Comparison of ENCODE assay signal across 22 mouse cellular contexts in genomic region chr1:55108473-55108872, GRCm38 (mm10). TPM values are rescaled to one million over a fixed set of nuclear protein-coding genes. Genes with fewer than 3 reads are reported as not detected.
DNase-seq lines count a peak whose midpoint lies in the region; ATAC-seq and TF ChIP-seq lines count a peak whose summit lies in the region.
"Had no signal": no experiment of that assay in that cellular context is flagged by ENCODE, and none has a peak within 500 bp of the region (broad histone marks: within the 10 kb centered on the region; RNA-seq: fewer than 3 reads in every experiment).

No protein-coding gene starts in this region.

- TF ChIP-seq CTCF in brain, embryonic 14.5 days (IDR thresholded peaks at IDR 0.05; ENCODE audit: borderline replicate concordance, extremely low read depth, insufficient read depth, insufficient read length), result no peak
- TF ChIP-seq CTCF in stomach, postnatal 0 days (IDR thresholded peaks at IDR 0.05; ENCODE audit: low read depth), result no peak

- no peak for ATAC-seq in limb, embryonic 11.5 days (ENCODE audit: insufficient number of reproducible peaks, low FRiP score, low TSS enrichment, low read depth)
- ATAC-seq in stomach, postnatal 0 days (ENCODE audit: low FRiP score, low TSS enrichment), result 0 out of 2 replicates have a peak, but pooled peaks have one; percentile 40
- no peak for ATAC-seq in forebrain, embryonic 13.5 days
- ATAC-seq: forebrain, embryonic 14.5 days; intestine, embryonic 16.5 days; Patski had no signal

- H3K27me3 ChIP-seq in limb, embryonic 11.5 days (ENCODE audit: control insufficient read depth, insufficient read depth, low read length), result no peaks in the 10 kb centered on the region
- H3K27me3 ChIP-seq in limb, embryonic 10.5 days (ENCODE audit: low read depth, poor library complexity, severe bottlenecking), result no peaks in the 10 kb centered on the region
- no peaks in the 10 kb centered on the region for H3K27me3 ChIP-seq in stomach, postnatal 0 days (ENCODE audit: control insufficient read depth, insufficient read depth, low read length)
- no peaks in the 10 kb centered on the region for H3K27me3 ChIP-seq in forebrain, embryonic 13.5 days
- H3K27me3 ChIP-seq: CH12.LX; embryonic facial prominence, embryonic 12.5 days; heart, embryonic 13.5 days; hindbrain, embryonic 15.5 days; Patski had no signal

- H3K36me3 ChIP-seq in limb, embryonic 11.5 days (ENCODE audit: control insufficient read depth, insufficient read depth, low read length), result no peaks in the 10 kb centered on the region; the same call in 1 of the 2 replicates
- H3K36me3 ChIP-seq in limb, embryonic 10.5 days, result no peaks in the 10 kb centered on the region
- no peaks in the 10 kb centered on the region for H3K36me3 ChIP-seq in stomach, postnatal 0 days (ENCODE audit: control insufficient read depth, insufficient read depth, low read length)
- H3K36me3 ChIP-seq in forebrain, embryonic 13.5 days (ENCODE audit: poor library complexity, severe bottlenecking), result no peaks in the 10 kb centered on the region
- H3K36me3 ChIP-seq: embryonic facial prominence, embryonic 12.5 days; heart, embryonic 13.5 days; hindbrain, embryonic 15.5 days had no signal

- no peaks in the 10 kb centered on the region for H3K4me1 ChIP-seq in limb, embryonic 11.5 days (ENCODE audit: control insufficient read depth, insufficient read depth, low read length)
- H3K4me1 ChIP-seq in limb, embryonic 10.5 days, result 0 out of 2 replicates have a peak, but pooled peaks cover under 1% of the 10 kb centered on the region
- no peaks in the 10 kb centered on the region for H3K4me1 ChIP-seq in stomach, postnatal 0 days (replicated peaks; ENCODE audit: control insufficient read depth, insufficient read depth)
- H3K4me1 ChIP-seq in forebrain, embryonic 13.5 days, result no peaks in the 10 kb centered on the region
- H3K4me1 ChIP-seq: embryonic facial prominence, embryonic 12.5 days; heart, embryonic 13.5 days; hindbrain, embryonic 15.5 days had no signal

- no peak for TF ChIP-seq EP300 in stomach, postnatal 0 days (optimal IDR thresholded peaks at IDR 0.05)

- WGBS in limb, embryonic 11.5 days, result 67% methylated on average over 2 of the region's 2 CpGs
- WGBS in limb, embryonic 10.5 days, result 69% methylated on average over 2 of the region's 2 CpGs
- 42% methylated on average over 2 of the region's 2 CpGs for WGBS in stomach, postnatal 0 days
- 34% methylated on average over 2 of the region's 2 CpGs for WGBS in forebrain, embryonic 13.5 days

- H3K9ac ChIP-seq in limb, embryonic 11.5 days (ENCODE audit: low read length), result no peak overlapping the region
- no peak overlapping the region for H3K9ac ChIP-seq in stomach, postnatal 0 days (ENCODE audit: low read length)
- no peak overlapping the region for H3K9ac ChIP-seq in forebrain, embryonic 13.5 days
- H3K9ac ChIP-seq: embryonic facial prominence, embryonic 12.5 days; heart, embryonic 13.5 days; hindbrain, embryonic 15.5 days had no signal

- no peaks in the 10 kb centered on the region for H3K9me3 ChIP-seq in limb, embryonic 11.5 days (ENCODE audit: control insufficient read depth, low read length)
- no peaks in the 10 kb centered on the region for H3K9me3 ChIP-seq in limb, embryonic 10.5 days (replicated peaks)
- H3K9me3 ChIP-seq in stomach, postnatal 0 days (ENCODE audit: control insufficient read depth, low read length), result no peaks in the 10 kb centered on the region
- H3K9me3 ChIP-seq in forebrain, embryonic 13.5 days (replicated peaks), result no peaks in the 10 kb centered on the region
- H3K9me3 ChIP-seq: embryonic facial prominence, embryonic 12.5 days; hindbrain, embryonic 15.5 days had no signal

- no peak overlapping the region for H3K4me3 ChIP-seq in limb, embryonic 11.5 days (ENCODE audit: low read depth, low read length)
- no peak overlapping the region for H3K4me3 ChIP-seq in limb, embryonic 10.5 days
- no peak overlapping the region for H3K4me3 ChIP-seq in stomach, postnatal 0 days (ENCODE audit: low read depth, low read length)
- H3K4me3 ChIP-seq in forebrain, embryonic 13.5 days, result no peak overlapping the region
- H3K4me3 ChIP-seq: embryonic facial prominence, embryonic 12.5 days; heart, embryonic 13.5 days; hindbrain, embryonic 15.5 days had no signal

- no peak overlapping the region for H3K27ac ChIP-seq in limb, embryonic 11.5 days (replicated peaks; ENCODE audit: low read depth, low read length)
- H3K27ac ChIP-seq in limb, embryonic 10.5 days, result no peak overlapping the region
- H3K27ac ChIP-seq in stomach, postnatal 0 days (replicated peaks), result no peak overlapping the region
- H3K27ac ChIP-seq in forebrain, embryonic 13.5 days, result no peak overlapping the region
- H3K27ac ChIP-seq: embryonic facial prominence, embryonic 12.5 days; heart, embryonic 13.5 days; hindbrain, embryonic 15.5 days had no signal

- no peak for TF ChIP-seq POLR2A in brain, embryonic 14.5 days (IDR thresholded peaks at IDR 0.05; ENCODE audit: borderline replicate concordance, extremely low read depth, insufficient read depth, insufficient read length, poor library complexity, severe bottlenecking)

- peak; percentile 9 for DNase-seq in limb, embryonic 11.5 days (ENCODE audit: low spot score)
- no peak for DNase-seq in limb, embryonic 10.5 days (ENCODE audit: low spot score)
- peak; percentile 100 for DNase-seq in R1 (ENCODE audit: low read depth, low spot score)
- DNase-seq in brain, embryonic 14.5 days (ENCODE audit: low read depth), result peak; percentile 3
- DNase-seq in stomach, postnatal 0 days (ENCODE audit: low spot score), result no peak
- DNase-seq in cerebellum, adult 11-12 months, result no peak
- DNase-seq in gastrocnemius, postnatal 25 days, result no peak
- DNase-seq: adrenal gland, postnatal 14 days; cerebellum, adult 8-10 months; cerebellum, postnatal 14 days; embryo, embryonic 11 days; gastrocnemius, postnatal 10 days; heart, postnatal 36 days; kidney, adult 8-10 months had no signal

- H3K4me2 ChIP-seq in limb, embryonic 11.5 days (ENCODE audit: low read depth, severe bottlenecking), result no peak overlapping the region
- no peak overlapping the region for H3K4me2 ChIP-seq in stomach, postnatal 0 days (replicated peaks; ENCODE audit: low read depth)
- H3K4me2 ChIP-seq in forebrain, embryonic 13.5 days, result no peak overlapping the region
- H3K4me2 ChIP-seq: embryonic facial prominence, embryonic 12.5 days; heart, embryonic 13.5 days; hindbrain, embryonic 15.5 days had no signal

RNA-seq across cellular contexts. Expression of gene Hspd1, which starts 20.4 kb away (rescaled TPM):
- 431 and 461 TPM in 2 replicates for polyA plus RNA-seq in limb, embryonic 11.5 days (2014; fragmentation: Nextera tagmentation; extraction: Ambion mirVana)
- 563 and 717 TPM in 2 replicates for polyA plus RNA-seq in limb, embryonic 10.5 days (2016; fragmentation: Nextera tagmentation; extraction: Ambion mirVana)
- polyA plus RNA-seq in brain, embryonic 14.5 days (2012; rRNA removed), result 108 and 128 TPM in 2 replicates
- polyA plus RNA-seq in stomach, postnatal 0 days (2015; fragmentation: Nextera tagmentation; extraction: Ambion mirVana), result 154 and 166 TPM in 2 replicates
- 100 to 1,000 TPM; 162 to 179 TPM for total RNA-seq in gastrocnemius, postnatal 25 days (2021)
- polyA plus RNA-seq in forebrain, embryonic 13.5 days (2015; fragmentation: Nextera tagmentation; extraction: Ambion mirVana), result 333 and 363 TPM in 2 replicates

RNA-seq across cellular contexts. Expression of gene Hspe1, which starts 20.5 kb away (rescaled TPM):
- polyA plus RNA-seq in limb, embryonic 11.5 days (2014; fragmentation: Nextera tagmentation; extraction: Ambion mirVana), result 605 and 608 TPM in 2 replicates
- polyA plus RNA-seq in limb, embryonic 10.5 days (2016; fragmentation: Nextera tagmentation; extraction: Ambion mirVana), result 611 and 851 TPM in 2 replicates
- 160 and 176 TPM in 2 replicates for polyA plus RNA-seq in brain, embryonic 14.5 days (2012; rRNA removed)
- 295 and 324 TPM in 2 replicates for polyA plus RNA-seq in stomach, postnatal 0 days (2015; fragmentation: Nextera tagmentation; extraction: Ambion mirVana)
- total RNA-seq in gastrocnemius, postnatal 25 days (2021), result 10 to 100 TPM; 83.7 to 88.8 TPM
- 360 and 397 TPM in 2 replicates for polyA plus RNA-seq in forebrain, embryonic 13.5 days (2015; fragmentation: Nextera tagmentation; extraction: Ambion mirVana)

RNA-seq across cellular contexts. Expression of gene Mob4, which starts 22.6 kb away (rescaled TPM):
- 149 and 155 TPM in 2 replicates for polyA plus RNA-seq in limb, embryonic 11.5 days (2014; fragmentation: Nextera tagmentation; extraction: Ambion mirVana)
- polyA plus RNA-seq in limb, embryonic 10.5 days (2016; fragmentation: Nextera tagmentation; extraction: Ambion mirVana), result 125 and 139 TPM in 2 replicates
- polyA plus RNA-seq in brain, embryonic 14.5 days (2012; rRNA removed), result 57.3 and 58.9 TPM in 2 replicates
- polyA plus RNA-seq in stomach, postnatal 0 days (2015; fragmentation: Nextera tagmentation; extraction: Ambion mirVana), result 128 and 139 TPM in 2 replicates
- 10 to 100 TPM; 34.1 to 38.5 TPM for total RNA-seq in gastrocnemius, postnatal 25 days (2021)
- polyA plus RNA-seq in forebrain, embryonic 13.5 days (2015; fragmentation: Nextera tagmentation; extraction: Ambion mirVana), result 191 and 198 TPM in 2 replicates

RNA-seq across cellular contexts. Expression of gene Coq10b, which starts 55.9 kb away (rescaled TPM):
- polyA plus RNA-seq in limb, embryonic 11.5 days (2014; fragmentation: Nextera tagmentation; extraction: Ambion mirVana), result 21.2 and 23.7 TPM in 2 replicates
- 19.0 and 19.5 TPM in 2 replicates for polyA plus RNA-seq in limb, embryonic 10.5 days (2016; fragmentation: Nextera tagmentation; extraction: Ambion mirVana)
- polyA plus RNA-seq in brain, embryonic 14.5 days (2012; rRNA removed), result 20.3 and 24.9 TPM in 2 replicates
- 31.4 and 36.2 TPM in 2 replicates for polyA plus RNA-seq in stomach, postnatal 0 days (2015; fragmentation: Nextera tagmentation; extraction: Ambion mirVana)
- total RNA-seq in gastrocnemius, postnatal 25 days (2021), result 10 to 100 TPM in 1 of 2 experiments, 1 to 10 TPM in 1; 7.7 to 22.8 TPM
- polyA plus RNA-seq in forebrain, embryonic 13.5 days (2015; fragmentation: Nextera tagmentation; extraction: Ambion mirVana), result 35.0 and 36.6 TPM in 2 replicates

Comparison
In these comparisons a context has a peak if more than half of its experiments do, and no peak if none do; other contexts are left out.
1. DNase-seq: peak in limb, embryonic 11.5 days (single experiment), R1 (single experiment) and brain, embryonic 14.5 days (single experiment); none in limb, embryonic 10.5 days (single experiment), stomach, postnatal 0 days (single experiment), cerebellum, adult 11-12 months (single experiment) and gastrocnemius, postnatal 25 days (single experiment).